Mouse (Mus musculus) ES-E14 (cell line): ENCODE measurements around the gene Zbed6. TPM values are rescaled to one million over a fixed set of nuclear protein-coding genes. Genes with fewer than 3 reads are reported as not detected.

Experiments used
- DNase-seq: peaks from one replicate; pipeline ENCODE4 v3.0.0-alpha.2; 2013; ENCODE audit warnings: low read depth, low spot score
- H3K27ac ChIP-seq: 2 replicates; pipeline ENCODE4 v1.5.1; 2012; ENCODE audit warnings: low read depth, mild to moderate bottlenecking, low read length, moderate library complexity, mixed read lengths; ENCODE audit not compliant: poor library complexity, insufficient read depth, severe bottlenecking
- H3K36me3 ChIP-seq: 2 replicates; pipeline ENCODE4 v1.6.1; 2012; ENCODE audit warnings: mild to moderate bottlenecking, low read length, moderate library complexity, mixed read lengths; ENCODE audit not compliant: control insufficient read depth, poor library complexity, insufficient read depth, severe bottlenecking
- H3K4me1 ChIP-seq, 2 experiments: fragments of 150-350 bp in 1 of 2; sonication (generic) in 1 of 2; 2 replicates each; pipeline ENCODE4 v1.6.1; 2012; ENCODE audit warnings: low read length in 2 of 2, mild to moderate bottlenecking in 1 of 2, mixed read lengths in 1 of 2; ENCODE audit not compliant: control insufficient read depth in 2 of 2, insufficient read depth in 2 of 2, poor library complexity in 1 of 2
- H3K4me3 ChIP-seq, 2 experiments: fragments of 150-350 bp in 1 of 2; sonication (generic) in 1 of 2; 2 replicates each; pipeline ENCODE4 v1.5.1; 2012; ENCODE audit warnings: low read length in 2 of 2, low read depth in 1 of 2, mild to moderate bottlenecking in 1 of 2, mixed read lengths in 1 of 2; ENCODE audit not compliant: insufficient read depth in 1 of 2, poor library complexity in 1 of 2, severe bottlenecking in 1 of 2
- H3K9ac ChIP-seq: 2 replicates; pipeline ENCODE4 v1.6.1; 2012; ENCODE audit warnings: low read depth, mild to moderate bottlenecking, low read length, mixed read lengths; ENCODE audit not compliant: poor library complexity, insufficient read depth, severe bottlenecking
- H3K9me3 ChIP-seq: fragments of 150-350 bp; sonication (generic); 2 replicates; pipeline ENCODE4 v1.6.1; 2012; ENCODE audit warnings: low read depth, mild to moderate bottlenecking, low read length; ENCODE audit not compliant: control insufficient read depth, insufficient read depth
- CHD2 ChIP-seq: IDR thresholded peaks from 2 replicates; pipeline ENCODE4 v1.6.1; 2014; ENCODE audit warnings: mild to moderate bottlenecking, low read depth, low read length, inconsistent platforms
- HCFC1 ChIP-seq: IDR thresholded peaks from 2 replicates; pipeline ENCODE4 v1.6.1; 2012; ENCODE audit warnings: low read length, inconsistent platforms, borderline replicate concordance; ENCODE audit not compliant: insufficient read depth
- MAFK ChIP-seq: IDR thresholded peaks from 2 replicates; pipeline ENCODE4 v1.6.1; 2014; ENCODE audit warnings: mild to moderate bottlenecking, low read depth, low read length, inconsistent platforms; ENCODE audit not compliant: insufficient read depth
- ZC3H11A ChIP-seq: IDR thresholded peaks from 2 replicates; pipeline ENCODE4 v1.6.1; 2012; ENCODE audit warnings: low read depth, mild to moderate bottlenecking, inconsistent platforms, low read length, borderline replicate concordance
- ZNF384 ChIP-seq: IDR thresholded peaks from 2 replicates; pipeline ENCODE4 v1.6.1; 2012; ENCODE audit warnings: low read depth, low read length, inconsistent platforms
- in situ Hi-C, 2 experiments: fragments of 600-800 bp; cut with MboI; formaldehyde crosslinking; loops; one replicate each; pipeline ENCODE4 v1.15.1; 2025; ENCODE audit warnings: low sequenced_read_pairs in 2 of 2, inconsistent platforms in 1 of 2; ENCODE audit not compliant: unreplicated experiment in 2 of 2
- total RNA-seq: library from RNA; depleted of rRNA; stranded (reverse); fragments of 300-350 nt; gene quantifications from 2 replicates; pipeline ENCODE4 v1.2.3, GENCODE M21; 2012

Zbed6 gene
- total RNA-seq, 1 experiment: 16.7 TPM

GRCm38 (mm10) chr1:133641163-133641562, 19.5 kb downstream of the Zbed6 start:
- TF ChIP-seq ZC3H11A (no peak), CHD2 (no peak), MAFK (no peak)
- Histone ChIP-seq H3K4me3 (no peak overlapping the region), H3K4me1 (no peaks in the 10 kb centered on the region), H3K9me3 (no peaks in the 10 kb centered on the region), H3K27ac (no peak overlapping the region), H3K36me3 (peaks cover 51% of the 10 kb centered on the region), H3K9ac (no peak overlapping the region)
- no peak for DNase-seq
- in situ Hi-C loops: loop anchor here in 1 of 2 experiments (25.0 kb wide), 1 partner anchor 971 kb away; no protein-coding TSS in a partner anchor

GRCm38 (mm10) chr1:133638517-133638916, 22.2 kb downstream of the Zbed6 start:
- Histone ChIP-seq H3K27ac (no peak overlapping the region), H3K9me3 (no peaks in the 10 kb centered on the region), H3K4me1 (no peaks in the 10 kb centered on the region), H3K4me3 (no peak overlapping the region), H3K36me3 (peaks cover 41% of the 10 kb centered on the region), H3K9ac (no peak overlapping the region)
- TF ChIP-seq MAFK (no peak), ZC3H11A (no peak), ZNF384 (no peak), CHD2 (no peak), HCFC1 (no peak)
- no peak for DNase-seq
- in situ Hi-C loops: loop anchor here in 1 of 2 experiments (25.0 kb wide), 1 partner anchor 974 kb away; no protein-coding TSS in a partner anchor

GRCm38 (mm10) chr1:133632168-133632567, 28.5 kb downstream of the Zbed6 start:
- in situ Hi-C loops: loop anchor here in 1 of 2 experiments (25.0 kb wide), 1 partner anchor 980 kb away; no protein-coding TSS in a partner anchor

GRCm38 (mm10) chr1:133625052-133625451, 35.6 kb downstream of the Zbed6 start:
- TF ChIP-seq ZC3H11A (no peak), CHD2 (no peak), MAFK (no peak)
- H3K9me3 ChIP-seq: no peaks in the 10 kb centered on the region
- H3K36me3 ChIP-seq: peaks cover 54% of the 10 kb centered on the region
- H3K4me1 ChIP-seq: no peaks in the 10 kb centered on the region
- no peak overlapping the region for H3K9ac ChIP-seq
- DNase-seq: no peak
- H3K4me3 ChIP-seq: no peak overlapping the region
- no peak overlapping the region for H3K27ac ChIP-seq
- in situ Hi-C loops: loop anchor here in 1 of 2 experiments (25.0 kb wide), 1 partner anchor 987 kb away; no protein-coding TSS in a partner anchor

More at GRCm38 (mm10) chr1:133632168-133632567, 28.5 kb downstream of the Zbed6 start:
- no peaks in the 10 kb centered on the region for H3K9me3 ChIP-seq
- DNase-seq: no peak
- no peak overlapping the region for H3K4me3 ChIP-seq
- H3K4me1 ChIP-seq: no peaks in the 10 kb centered on the region
- no peak overlapping the region for H3K9ac ChIP-seq
- H3K36me3 ChIP-seq: peaks cover 37% of the 10 kb centered on the region
- TF ChIP-seq HCFC1 (no peak), CHD2 (no peak), ZC3H11A (no peak), ZNF384 (no peak), MAFK (no peak)
- no peak overlapping the region for H3K27ac ChIP-seq

GRCm38 (mm10) chr1:133618311-133618710, 42.4 kb downstream of the Zbed6 start:
- no peak overlapping the region for H3K27ac ChIP-seq
- peaks cover 23% of the 10 kb centered on the region for H3K36me3 ChIP-seq
- no peak for DNase-seq
- TF ChIP-seq CHD2 (no peak), HCFC1 (no peak), MAFK (no peak), ZNF384 (no peak), ZC3H11A (no peak)
- H3K4me1 ChIP-seq: no peaks in the 10 kb centered on the region
- no peaks in the 10 kb centered on the region for H3K9me3 ChIP-seq
- H3K4me3 ChIP-seq: no peak overlapping the region
- no peak overlapping the region for H3K9ac ChIP-seq
- in situ Hi-C loops: loop anchor here (5.0 to 25.0 kb wide), 3 partner anchors 34 to 456 kb away; partner anchors contain the start of gene Plekha6 (in 1 of the 2)
